ENCODE assay signal across 8 mouse cellular contexts in genomic region chr8:112972418-112972817, GRCm38 (mm10).
DNase-seq lines count a peak whose midpoint lies in the region.

No protein-coding gene starts in this region.

- intact Hi-C loops in gastrocnemius, postnatal 36 days (cut with DNase I), result loop anchor here (5.0 kb wide), 1 partner anchor 910 kb away; no protein-coding TSS in a partner anchor

- DNase-seq in NIH3T3 (ENCODE audit: low read depth), result peak; percentile 57
- peak; percentile 76 for DNase-seq in adrenal gland, postnatal 14 days
- DNase-seq in embryo, embryonic 11 days, result peak; percentile 78
- peak; percentile 39 to 40 for DNase-seq in gastrocnemius, postnatal 36 days
- DNase-seq in layer of hippocampus, adult 8-10 months (ENCODE audit: low spot score in 2 of 2), result peak; percentile 56 to 89
- DNase-seq in lung, postnatal 10 days, result peak; percentile 49
- DNase-seq in skeletal muscle tissue, adult 2 months (ENCODE audit: low read depth, low spot score), result peak; percentile 25
- no peak for DNase-seq in spleen, postnatal 14 days (ENCODE audit: low spot score in 2 of 2)

Comparison
In these comparisons a context has a peak if more than half of its experiments do, and no peak if none do; other contexts are left out.
1. DNase-seq: peak in NIH3T3 (single experiment), adrenal gland, postnatal 14 days (single experiment), embryo, embryonic 11 days (single experiment), gastrocnemius, postnatal 36 days (2 of 2), layer of hippocampus, adult 8-10 months (2 of 2), lung, postnatal 10 days (single experiment) and skeletal muscle tissue, adult 2 months (single experiment); none in spleen, postnatal 14 days (0 of 2).